Mouse (Mus musculus): ENCODE measurements around the gene Ss18l1. TPM values are rescaled to one million over a fixed set of nuclear protein-coding genes. Genes with fewer than 3 reads are reported as not detected.

Ss18l1 gene
- total RNA-seq, 2 experiments from 2014 or later, result 3.2 to 3.6 TPM

GRCm38 (mm10) chr2:180033956-180034355 is 8.4 kb upstream of the Ss18l1 start:
- peak; percentile 35 for ATAC-seq (replicated peaks; ENCODE audit: poor library complexity, severe bottlenecking)

- peak; percentile 54 for ATAC-seq (replicated peaks; ENCODE audit: poor library complexity, severe bottlenecking)
Observed at GRCm38 (mm10) chr2:180034753-180035152, 7.6 kb upstream of the Ss18l1 start.

- peak; percentile 62 for ATAC-seq (replicated peaks; ENCODE audit: poor library complexity, severe bottlenecking)
Observed at GRCm38 (mm10) chr2:180040406-180040805, 1.9 kb upstream of the Ss18l1 start.

GRCm38 (mm10) chr2:180041577-180042255 is 593 bp upstream of the Ss18l1 start:
- ATAC-seq (replicated peaks; ENCODE audit: poor library complexity, severe bottlenecking), result 0 out of 2 replicates have a peak, but pooled peaks have one; percentile 1

- ATAC-seq (replicated peaks; ENCODE audit: poor library complexity, severe bottlenecking), result peak; percentile 16
Observed at GRCm38 (mm10) chr2:180042858-180043515, 678 bp downstream of the Ss18l1 start.

- ATAC-seq (replicated peaks; ENCODE audit: poor library complexity, severe bottlenecking), result peak; percentile 13
Observed at GRCm38 (mm10) chr2:180045283-180045682, 3.0 kb downstream of the Ss18l1 start.

- ATAC-seq (replicated peaks; ENCODE audit: poor library complexity, severe bottlenecking), result no peak
Observed at GRCm38 (mm10) chr2:180047580-180047979, 5.3 kb downstream of the Ss18l1 start.

GRCm38 (mm10) chr2:180047980-180048635 is 5.8 kb downstream of the Ss18l1 start:
- no peak for ATAC-seq (replicated peaks; ENCODE audit: poor library complexity, severe bottlenecking)

GRCm38 (mm10) chr2:180050986-180051385 is 8.7 kb downstream of the Ss18l1 start:
- peak; percentile 77 for ATAC-seq (replicated peaks; ENCODE audit: poor library complexity, severe bottlenecking)

GRCm38 (mm10) chr2:180051986-180052733 is 9.9 kb downstream of the Ss18l1 start:
- peak; percentile 35; the same call in 1 of the 2 replicates for ATAC-seq (replicated peaks; ENCODE audit: poor library complexity, severe bottlenecking)

GRCm38 (mm10) chr2:180053001-180053400 is 10.7 kb downstream of the Ss18l1 start:
- no peak for ATAC-seq (replicated peaks; ENCODE audit: poor library complexity, severe bottlenecking)

- ATAC-seq (replicated peaks; ENCODE audit: poor library complexity, severe bottlenecking), result no peak
Observed at GRCm38 (mm10) chr2:180063338-180064131, 21.2 kb downstream of the Ss18l1 start.

GRCm38 (mm10) chr2:180069770-180070480 is 27.6 kb downstream of the Ss18l1 start:
- peak; percentile 17 for ATAC-seq (replicated peaks; ENCODE audit: poor library complexity, severe bottlenecking)

- ATAC-seq (replicated peaks; ENCODE audit: poor library complexity, severe bottlenecking), result peak; percentile 97
Observed at GRCm38 (mm10) chr2:180070481-180071453, 28.5 kb downstream of the Ss18l1 start, which contains the start of gene Mtg2. TSS of gene Mtg2 (plus strand) at chr2:180070588.

- ATAC-seq (replicated peaks; ENCODE audit: poor library complexity, severe bottlenecking), result no peak
Observed at GRCm38 (mm10) chr2:180071671-180072070, 29.4 kb downstream of the Ss18l1 start.

GRCm38 (mm10) chr2:180072886-180073285 is 30.6 kb downstream of the Ss18l1 start:
- no peak for ATAC-seq (replicated peaks; ENCODE audit: poor library complexity, severe bottlenecking)

- no peak for ATAC-seq (replicated peaks; ENCODE audit: poor library complexity, severe bottlenecking)
Observed at GRCm38 (mm10) chr2:180077622-180078021, 35.3 kb downstream of the Ss18l1 start.

- no peak for ATAC-seq (replicated peaks; ENCODE audit: poor library complexity, severe bottlenecking)
Observed at GRCm38 (mm10) chr2:180080680-180081079, 38.4 kb downstream of the Ss18l1 start.

All from granulocyte monocyte progenitor cell, adult 5-6 weeks (primary cell).